Mouse (Mus musculus): ENCODE data around the gene Swap70. TPM values are rescaled to one million over a fixed set of nuclear protein-coding genes. Genes with fewer than 3 reads are reported as not detected.

Gene Swap70
- polyA plus RNA-seq, 1 experiment from 2014 or later: 22.8 TPM

Other genes starting within 250 kb of the Swap70 start
- gene Tmem41b, start 234.8 kb upstream of the Swap70 start, polyA plus RNA-seq (2016; fragmentation: Nextera tagmentation; extraction: Ambion mirVana): 61.1 and 65.6 TPM in 2 replicates
- gene Ipo7, start 203.4 kb upstream of the Swap70 start, polyA plus RNA-seq (2016; fragmentation: Nextera tagmentation; extraction: Ambion mirVana): 38.4 and 43.9 TPM in 2 replicates
- 18.7 and 19.0 TPM in 2 replicates for gene Zfp143, start 160.5 kb upstream of the Swap70 start, polyA plus RNA-seq (2016; fragmentation: Nextera tagmentation; extraction: Ambion mirVana)
- gene Wee1, start 99.7 kb upstream of the Swap70 start, polyA plus RNA-seq (2016; fragmentation: Nextera tagmentation; extraction: Ambion mirVana): 25.1 and 29.0 TPM in 2 replicates

Measured in heart, embryonic 10.5 days (tissue).